Mouse (Mus musculus) kidney, adult 9 months (tissue): ENCODE results near the gene 2200002D01Rik.

ENCODE experiments used
- DNase-seq: peaks from one replicate; pipeline ENCODE4 v3.0.0; 2022

Gene 2200002D01Rik

DNA sequence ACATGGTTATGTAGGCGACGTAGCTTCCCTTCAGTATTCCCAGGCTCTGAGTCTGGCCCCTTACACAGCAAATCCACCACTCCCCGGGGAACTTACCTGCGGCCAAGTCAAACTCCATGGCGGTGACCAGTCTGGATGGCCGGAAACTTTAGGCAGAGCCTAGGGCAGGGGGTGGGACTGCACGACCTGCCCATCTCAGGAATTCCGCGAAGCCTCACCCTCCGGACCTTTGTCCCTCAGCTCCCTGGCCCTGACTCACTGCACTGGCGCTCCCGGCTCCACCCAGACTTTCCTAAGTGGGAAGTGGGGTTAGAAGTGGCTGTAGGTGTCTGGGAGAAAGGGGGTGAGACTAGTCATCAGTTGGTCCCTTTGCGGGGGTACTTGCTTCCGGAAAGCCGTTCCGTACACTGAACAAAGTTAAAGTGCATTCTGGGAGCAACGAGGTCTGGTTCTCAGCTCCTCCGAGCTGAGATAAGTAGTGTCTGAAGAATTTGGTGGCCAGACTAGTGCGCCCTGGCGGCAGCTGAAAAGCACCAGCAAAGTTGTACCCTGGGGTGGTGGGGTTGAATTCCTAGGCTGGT lies at the start of gene 2200002D01Rik:
Gene 2200002D01Rik (minus strand): TSS at position 206 of the 581 bp plus-strand sequence.
- DNase-seq: peak; percentile 78

DNA sequence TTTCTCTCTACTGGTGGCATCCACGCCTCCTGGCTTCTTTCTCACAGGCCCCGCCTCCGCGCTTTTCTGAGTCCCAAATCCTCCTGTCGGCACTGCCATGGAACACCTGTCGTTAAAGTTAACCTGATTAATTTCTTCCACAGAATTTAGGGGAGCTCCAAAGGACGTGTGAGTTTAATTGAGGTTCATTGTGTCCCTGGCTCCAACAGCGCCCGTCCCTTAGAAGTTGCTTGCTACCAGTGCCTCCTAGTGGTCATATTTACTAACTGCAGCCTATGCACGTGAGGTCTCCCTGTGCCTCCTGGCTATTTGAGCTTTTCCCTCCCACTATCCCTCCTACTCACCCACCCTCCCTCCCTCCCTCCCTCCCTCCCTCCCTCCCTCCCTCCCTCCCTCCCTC lies 48.7 kb upstream of the 2200002D01Rik start:
- peak; percentile 84 for DNase-seq

DNA sequence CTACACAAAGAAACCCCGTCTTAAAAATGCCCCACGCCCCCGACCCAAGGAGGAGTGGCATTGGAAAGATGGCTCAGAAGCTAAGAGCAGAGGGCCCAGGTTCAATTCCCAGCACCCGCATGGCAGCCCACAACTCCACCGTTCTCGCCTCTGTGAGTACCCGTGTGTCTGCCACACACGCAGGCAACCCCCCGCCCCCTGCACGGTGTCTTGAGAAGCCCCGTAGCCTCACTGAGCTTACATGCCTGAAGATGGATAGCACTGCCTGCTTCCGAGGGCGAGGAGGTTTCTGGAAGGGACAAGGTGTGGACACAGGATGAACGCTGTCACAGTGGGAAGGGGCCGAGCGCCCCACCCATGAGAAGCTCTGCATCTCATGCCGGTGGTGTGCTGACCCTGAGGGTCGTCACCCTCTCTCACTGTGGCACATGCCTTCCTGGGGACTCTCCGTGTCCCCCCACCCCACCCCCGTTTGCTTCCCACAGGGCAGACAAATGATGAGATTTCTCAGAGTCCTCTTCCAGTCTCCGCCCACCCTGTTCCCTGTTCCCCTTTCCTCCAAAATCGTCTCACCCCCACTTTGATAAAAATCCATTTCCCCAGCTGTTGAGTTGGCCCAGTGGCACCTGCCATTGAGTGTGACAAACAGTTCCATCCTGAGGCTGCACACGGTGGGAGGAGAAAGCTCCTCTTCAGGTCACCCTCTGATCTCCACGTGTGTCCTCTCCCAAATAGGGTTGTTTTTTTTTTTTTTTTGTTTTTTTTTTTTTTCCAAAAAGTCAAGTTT lies 47.8 kb upstream of the 2200002D01Rik start:
- DNase-seq: no peak

DNA sequence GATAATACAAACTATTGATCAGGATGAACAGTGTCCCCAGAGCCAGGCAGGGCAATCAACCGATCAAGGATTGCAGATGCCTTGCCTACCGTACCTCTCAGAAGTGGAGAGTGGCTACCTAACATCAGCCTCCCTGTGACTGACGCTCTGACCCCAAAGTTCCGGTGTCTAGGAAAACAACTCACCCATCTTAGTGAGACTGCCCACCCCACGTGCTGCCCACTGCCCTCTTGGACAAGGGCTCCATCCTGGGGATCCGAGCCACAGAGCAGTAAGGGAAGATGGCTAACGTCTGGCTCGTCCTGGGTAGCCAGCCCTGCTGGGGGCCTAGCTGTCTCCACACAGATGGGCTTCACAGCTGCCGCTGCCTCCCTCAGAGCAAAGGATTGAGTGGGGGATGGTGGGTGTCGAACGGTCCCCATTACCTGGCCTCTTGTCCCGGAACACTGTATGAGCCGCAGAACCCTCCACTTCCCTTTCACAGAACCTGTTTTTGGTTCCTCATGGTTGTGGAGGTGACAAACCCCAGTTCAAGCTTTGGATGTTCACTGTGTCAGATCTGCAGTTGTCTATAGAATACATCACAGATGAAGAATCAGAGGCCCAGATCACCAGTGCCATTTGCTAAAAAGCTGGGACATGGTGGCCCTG lies 46.0 kb upstream of the 2200002D01Rik start:
- no peak for DNase-seq

DNA sequence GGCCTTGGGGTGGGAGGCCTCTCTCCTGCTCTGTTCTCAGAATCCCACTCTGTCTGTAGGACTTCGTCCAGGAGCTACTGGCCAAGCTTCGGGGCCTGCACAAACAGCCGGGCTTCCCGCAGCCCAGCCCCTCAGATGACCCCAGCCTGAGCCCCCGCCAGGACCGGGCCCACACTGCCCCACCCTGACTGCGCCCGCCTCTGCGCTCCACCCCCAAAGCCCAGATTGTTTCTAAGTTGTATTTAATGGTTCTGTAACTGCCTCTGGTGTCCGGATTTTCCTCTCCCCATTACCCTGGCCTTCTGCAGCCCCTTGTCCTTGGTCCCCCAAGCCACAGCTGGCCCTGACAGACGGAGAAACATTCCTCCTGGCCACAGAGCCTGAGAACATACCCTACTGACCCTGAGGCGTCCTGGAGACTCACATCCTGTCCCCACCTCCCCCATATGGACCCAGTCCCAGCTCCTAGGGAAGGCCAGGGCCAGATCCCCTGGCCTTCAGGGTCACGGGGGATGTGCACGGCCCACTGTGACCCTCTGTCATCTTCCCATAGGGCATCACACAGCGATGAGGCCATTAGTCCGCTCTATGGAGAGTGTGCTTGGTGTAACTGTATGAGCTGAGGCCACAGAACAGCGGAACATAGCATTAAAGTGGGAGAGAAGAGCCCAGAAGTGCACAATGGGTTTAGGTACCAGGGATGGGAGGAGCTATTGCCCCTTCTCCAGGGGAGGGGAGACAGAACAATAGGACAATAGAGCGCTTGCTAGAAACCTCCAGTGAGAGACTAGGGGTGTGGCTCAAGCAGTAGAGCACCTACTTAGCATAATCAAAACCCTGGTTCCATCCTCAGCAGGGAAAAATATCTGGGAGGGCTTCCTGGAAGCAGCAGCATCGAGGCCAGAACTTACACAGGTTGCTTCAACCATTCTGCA lies 45.1 kb upstream of the 2200002D01Rik start:
- DNase-seq: peak; percentile 55

DNA sequence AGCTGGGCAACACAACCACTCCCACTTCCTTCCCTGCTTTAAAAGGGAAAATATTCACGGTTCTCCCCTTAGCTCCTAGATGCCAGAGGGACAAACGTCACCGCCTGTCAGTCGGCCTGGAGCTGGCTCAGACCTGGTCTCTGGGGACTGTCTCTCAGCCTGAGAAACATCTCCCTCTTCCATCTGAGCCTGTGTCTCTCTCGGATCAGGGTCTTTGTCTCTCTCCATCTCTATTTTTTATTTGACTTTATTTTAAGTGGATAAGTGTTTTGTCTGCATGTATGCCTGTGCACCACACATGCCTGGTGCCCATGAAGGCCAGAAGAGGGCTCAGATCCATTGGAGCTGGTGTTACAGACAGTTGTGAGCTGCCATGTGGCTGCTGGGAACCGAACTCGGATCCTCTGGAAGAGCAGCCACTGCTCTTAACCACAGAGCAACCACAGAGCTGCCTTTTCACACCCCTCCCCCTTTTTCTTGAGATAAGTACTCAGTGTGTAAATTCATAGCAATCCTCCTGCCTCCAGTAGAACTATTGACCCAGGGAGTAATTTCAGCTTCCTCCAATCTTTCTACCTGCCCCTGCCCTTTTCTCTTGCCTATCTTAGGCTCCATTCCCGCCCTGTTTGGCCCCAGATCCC lies 44.3 kb upstream of the 2200002D01Rik start:
- no peak for DNase-seq

DNA sequence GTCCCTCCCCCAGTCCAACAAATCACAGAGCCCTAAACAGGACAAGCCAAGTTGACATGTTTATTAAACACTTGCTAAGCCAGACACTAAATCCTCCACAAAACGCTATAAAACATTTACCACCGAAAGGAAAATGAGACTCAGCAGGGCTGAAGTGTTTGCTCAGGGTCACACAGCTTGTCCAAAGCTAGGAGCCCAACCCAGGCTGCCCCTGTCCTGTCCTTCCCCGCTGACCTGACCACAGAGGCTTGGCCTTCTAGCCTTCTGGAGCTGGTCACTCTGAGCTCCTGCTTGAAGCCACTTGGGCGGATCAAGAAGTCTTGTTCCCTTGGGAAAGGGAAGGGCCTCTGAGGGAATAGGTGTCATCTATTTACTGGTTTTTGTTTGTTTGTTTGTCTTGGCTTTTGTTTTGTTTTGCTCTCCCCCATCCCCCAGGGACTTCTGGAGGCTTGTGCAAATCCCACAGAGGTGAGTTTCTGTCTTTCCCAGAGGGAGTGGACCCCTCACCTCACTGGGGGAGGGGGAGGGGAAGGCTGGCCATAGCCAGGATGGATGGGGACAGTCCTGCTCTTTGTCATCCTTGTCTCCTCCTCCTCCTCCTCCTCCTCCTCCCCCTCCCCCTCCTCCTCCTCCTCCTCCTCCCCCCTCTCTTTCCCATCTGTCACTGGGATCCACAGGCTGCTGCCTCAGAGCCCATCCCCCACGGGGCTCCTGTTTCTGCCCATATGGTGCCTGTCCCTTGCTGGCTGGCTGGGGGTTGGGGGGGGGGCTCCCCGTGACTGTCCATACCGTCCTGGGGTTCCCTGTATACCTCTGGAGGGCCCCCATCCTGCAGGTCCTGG lies 43.6 kb upstream of the 2200002D01Rik start:
- DNase-seq: no peak

DNA sequence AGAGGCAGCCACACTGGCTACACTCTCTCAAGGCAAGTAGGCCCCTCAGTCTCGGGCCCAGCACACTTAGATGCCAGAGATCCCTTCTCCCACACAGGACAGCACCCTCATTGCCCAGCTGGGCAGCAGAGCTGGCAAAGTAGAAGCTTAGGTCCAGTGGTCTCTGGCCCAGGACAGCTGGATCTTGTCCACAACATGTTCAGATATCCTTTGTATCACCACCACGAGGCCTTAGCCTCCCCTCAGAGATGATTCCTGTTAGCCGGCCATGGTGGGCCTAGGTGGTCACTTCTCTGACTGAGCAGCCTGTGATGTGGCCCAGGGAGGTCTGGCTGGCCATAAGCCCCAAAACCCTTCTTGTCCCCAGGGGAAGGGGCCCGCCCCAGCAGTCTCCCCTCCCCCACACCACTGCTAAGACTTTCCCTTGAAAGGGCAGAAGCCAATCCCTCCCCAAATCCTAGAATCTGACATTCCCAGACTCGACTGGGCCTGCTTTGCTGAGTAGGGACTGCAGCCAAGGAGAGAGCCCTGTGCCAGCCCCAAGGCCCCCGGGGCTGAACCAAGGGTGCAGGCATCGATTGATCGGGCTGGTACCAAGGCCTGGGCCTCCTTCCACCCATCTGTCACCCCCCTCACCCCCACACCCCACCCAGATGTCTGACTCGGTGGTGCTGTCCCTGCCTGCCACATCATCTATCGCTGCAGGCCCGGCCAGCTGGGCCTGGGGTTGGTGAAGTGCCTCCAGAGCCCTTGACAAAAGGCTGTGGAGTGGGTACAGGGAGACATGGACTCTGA lies 42.6 kb upstream of the 2200002D01Rik start:
- DNase-seq: no peak

DNA sequence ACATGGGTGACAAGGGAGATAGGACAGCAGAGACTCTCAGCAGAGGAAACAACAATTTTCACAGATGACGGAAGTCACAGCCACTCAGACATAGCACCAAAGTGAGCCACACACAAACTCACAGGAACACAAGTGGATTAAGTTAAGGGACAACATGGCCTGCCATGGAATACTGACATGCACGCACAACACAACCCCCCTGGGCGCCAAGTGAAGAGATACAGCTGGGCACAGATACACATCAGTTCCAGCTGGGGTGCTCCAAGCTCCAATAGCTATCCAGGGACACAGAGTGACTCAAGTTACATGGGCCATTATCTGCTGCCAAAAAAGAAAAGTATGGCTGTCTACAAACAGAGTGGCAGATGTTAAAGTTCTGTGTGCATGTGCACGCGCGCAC lies 41.6 kb upstream of the 2200002D01Rik start:
- no peak for DNase-seq

DNA sequence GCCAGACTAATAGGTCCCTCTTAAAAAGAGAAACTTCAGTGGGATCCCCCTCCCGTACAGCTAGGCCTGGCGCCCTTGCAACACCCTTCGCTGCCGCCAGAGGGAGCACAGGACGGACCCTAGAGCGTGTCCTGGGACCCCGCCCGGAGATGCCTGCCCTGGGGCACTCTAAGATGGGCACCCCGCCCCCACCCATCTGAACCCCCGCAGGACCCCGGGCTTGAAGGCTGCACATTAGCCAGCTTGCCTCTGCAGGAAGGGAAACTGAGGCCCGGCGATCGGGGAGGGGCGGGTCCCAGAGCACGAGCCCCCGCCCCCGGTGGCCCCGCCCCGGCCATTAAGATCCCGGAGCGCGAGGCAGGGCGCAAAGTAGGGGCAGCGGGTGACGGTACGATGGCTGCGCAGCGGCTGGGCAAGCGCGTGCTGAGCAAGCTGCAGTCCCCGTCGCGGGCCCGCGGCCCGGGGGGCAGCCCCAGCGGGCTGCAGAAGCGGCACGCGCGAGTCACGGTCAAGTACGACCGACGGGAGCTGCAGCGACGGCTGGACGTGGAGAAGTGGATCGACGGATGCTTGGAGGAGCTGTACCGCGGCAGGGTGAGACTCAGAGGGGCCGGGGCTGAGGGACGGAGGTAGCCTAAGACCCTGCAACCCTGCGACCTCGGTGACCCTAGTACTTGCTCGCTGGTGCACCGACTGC lies 40.8 kb upstream of the 2200002D01Rik start, which contains the start of gene Ppp1r14a:
Gene Ppp1r14a (plus strand): TSS at position 367 of the 697 bp plus-strand sequence.
- DNase-seq: peak; percentile 68

DNA sequence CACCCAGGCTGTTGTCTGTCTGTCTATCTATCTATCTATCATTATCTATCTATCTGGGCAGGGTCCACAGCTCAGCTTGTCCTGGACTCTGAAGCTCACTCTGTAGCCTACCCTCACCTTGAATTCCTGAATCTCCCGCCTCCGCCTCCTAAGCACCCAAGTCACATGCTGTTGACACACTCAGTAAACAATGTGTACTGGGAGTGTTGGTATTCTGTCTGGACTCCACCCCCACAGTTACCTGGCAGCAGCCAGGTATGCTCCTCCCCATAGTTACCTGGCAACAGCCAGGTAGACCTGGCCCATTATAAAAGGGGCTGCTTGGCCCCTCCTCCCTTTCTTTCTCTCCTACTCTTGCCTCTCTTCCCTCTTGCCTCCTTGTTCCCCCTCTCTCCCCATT lies 39.8 kb upstream of the 2200002D01Rik start:
- DNase-seq: peak; percentile 34

DNA sequence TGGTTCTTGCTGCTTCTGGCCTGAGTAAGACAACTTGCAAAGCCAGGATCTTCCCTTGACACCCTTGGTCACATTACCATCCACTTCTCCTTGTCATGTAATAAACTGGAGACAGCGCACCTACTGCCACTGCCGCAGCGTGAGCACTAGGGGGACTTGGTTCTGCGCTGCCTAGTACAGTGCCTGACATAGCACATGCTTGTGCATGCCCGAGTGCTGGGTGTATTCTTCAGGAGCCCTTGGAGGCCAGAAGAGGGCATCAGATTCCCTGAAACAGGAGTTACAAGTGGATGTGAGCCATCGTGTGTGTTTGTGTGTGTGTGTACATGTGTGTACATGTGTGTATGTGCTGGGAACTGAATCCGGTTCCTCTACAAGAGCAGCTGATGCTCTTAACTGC lies 39.2 kb upstream of the 2200002D01Rik start:
- no peak for DNase-seq

DNA sequence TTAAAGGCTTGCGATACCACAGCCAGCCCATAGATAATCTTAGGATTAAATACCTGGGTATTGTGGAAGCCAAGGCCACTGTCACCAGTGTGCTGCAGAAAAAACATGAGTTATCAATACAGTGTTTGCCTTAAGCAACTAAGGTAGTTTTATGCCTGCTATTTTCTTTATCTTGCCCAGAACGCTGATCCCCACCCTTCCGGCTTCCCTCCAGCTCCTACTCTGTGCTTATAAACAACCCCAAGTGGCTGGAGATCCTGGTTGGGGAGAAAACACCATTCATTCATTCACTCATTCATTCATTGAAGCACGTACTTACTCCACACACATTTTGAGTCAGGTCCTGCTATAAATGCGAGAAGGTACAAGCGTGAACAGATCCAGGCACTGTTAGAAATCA lies 36.3 kb upstream of the 2200002D01Rik start:
- no peak for DNase-seq

DNA sequence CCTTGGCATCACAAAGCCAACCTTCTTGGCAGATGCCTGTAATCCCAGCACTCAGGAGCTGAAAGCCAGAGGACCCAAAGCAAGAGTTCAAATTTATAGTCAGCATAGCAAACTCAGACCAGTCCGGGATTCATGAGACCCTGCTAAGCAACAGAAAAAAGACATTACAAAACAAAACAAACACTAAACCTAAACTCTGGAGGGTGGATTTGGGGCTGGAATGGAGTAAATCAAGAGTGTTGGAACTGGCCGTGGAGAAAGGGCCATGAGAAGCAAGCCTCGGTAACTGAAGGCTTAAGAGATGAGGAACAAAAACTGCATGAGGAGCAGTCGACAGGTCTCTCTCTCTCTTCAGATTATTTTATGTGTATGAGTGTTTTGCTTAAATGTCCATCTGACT lies 35.6 kb upstream of the 2200002D01Rik start:
- DNase-seq: no peak

DNA sequence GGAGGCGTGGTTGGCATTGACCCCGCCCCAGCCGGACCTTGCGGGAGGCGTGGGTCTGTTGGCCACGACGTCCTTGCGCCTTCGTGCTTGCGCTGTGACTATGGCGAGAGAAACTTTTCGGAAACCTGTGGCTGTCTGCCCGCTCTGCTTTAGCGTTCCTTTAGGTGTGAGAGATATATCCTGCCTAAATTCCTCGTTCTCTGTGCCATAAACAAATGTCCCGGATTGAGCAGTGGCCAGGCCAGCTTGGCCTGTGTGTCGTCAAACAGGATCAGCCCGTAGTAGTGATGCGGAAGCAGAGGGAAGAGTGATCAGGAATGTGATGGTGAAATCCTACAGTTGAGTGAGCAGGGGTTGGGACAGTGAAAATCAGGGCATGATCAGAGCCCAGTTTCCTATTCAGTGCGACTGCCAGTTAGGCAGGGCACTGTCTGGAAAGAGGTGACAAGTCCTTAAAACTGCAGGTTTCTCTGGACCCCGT lies 33.8 kb upstream of the 2200002D01Rik start:
- no peak for DNase-seq

DNA sequence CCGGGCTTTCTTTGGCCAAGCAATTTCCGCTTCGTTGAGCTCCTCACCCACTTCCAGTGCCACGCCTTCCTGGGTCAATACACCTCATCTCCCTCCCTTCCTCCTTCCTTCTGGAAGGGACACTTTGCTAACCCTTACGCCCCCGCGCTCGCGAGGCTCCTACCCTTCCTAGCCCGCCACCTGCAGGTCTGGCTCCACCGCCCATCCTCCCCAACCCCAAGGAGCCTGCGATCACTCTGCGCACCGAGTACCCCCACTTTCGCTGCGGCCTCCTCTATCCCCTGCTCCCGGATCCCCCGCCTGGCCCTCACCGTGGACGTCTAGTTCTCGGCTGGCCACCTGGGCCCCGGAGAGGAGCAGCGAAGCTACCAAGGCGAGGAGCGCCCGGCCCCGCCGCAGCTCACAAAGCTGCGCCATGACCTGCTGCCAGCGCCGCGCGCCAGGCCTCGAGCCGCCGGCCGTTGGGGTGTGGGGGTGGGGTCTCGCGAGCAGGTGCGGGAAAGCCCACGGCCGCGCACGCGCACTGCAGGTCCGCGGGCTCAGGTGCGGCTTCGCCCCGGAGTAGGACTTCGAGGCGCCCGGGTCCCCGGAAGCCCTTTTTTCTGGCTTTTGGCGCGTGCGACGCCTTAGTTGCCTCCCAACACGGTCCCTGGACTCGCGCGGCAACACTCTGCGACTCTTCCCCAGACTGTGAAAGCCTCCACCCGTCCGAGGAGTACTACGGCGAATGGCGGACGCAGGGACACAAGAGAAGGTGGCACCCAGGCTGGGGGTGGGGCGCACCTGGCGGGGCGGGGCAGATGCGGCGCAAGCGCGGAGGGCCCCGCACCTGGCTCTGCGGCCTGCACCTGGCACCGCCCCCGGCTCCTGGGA lies 33.2 kb upstream of the 2200002D01Rik start, which contains the start of gene Spint2:
Gene Spint2 (minus strand): TSS at position 712 of the 873 bp plus-strand sequence.
- peak; percentile 95 for DNase-seq

DNA sequence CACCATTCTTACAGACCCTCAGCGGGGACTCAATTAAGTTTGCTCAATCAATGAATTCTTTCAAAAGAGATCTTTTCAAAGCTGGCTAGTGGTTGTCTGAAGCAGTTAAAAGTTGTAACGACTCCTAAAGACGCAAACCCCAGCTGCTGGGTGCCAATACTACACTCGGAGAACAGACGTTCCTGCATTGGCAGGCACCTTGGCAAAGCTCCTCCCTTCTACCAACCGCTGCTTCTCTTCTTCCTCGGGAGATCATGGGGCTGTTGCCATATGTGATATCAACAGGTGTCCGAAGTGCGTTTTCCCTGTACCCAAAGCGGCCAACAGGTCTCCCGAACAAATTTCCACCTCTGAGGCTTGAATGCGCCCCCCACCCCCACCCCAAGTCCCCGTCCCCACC lies 32.5 kb upstream of the 2200002D01Rik start:
- DNase-seq: peak; percentile 54

DNA sequence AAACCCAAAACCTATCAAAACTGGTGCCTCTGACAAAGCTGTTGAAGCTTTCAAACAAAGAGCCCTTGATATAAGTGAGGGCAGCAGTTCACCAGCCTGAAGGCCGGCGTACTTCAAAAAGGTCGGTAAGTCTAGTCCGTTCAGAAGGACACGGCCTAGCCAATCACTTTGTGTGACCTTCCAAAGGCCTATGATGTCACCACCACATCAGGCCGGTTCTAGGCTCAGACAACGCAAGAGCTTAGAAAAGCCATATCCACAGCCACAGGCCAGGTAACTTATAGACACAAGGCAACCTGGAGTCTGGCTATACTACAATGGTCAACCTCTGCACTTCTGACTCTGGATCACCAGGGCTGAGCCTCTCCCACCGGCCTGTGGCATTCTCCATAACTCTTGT lies 31.7 kb upstream of the 2200002D01Rik start:
- peak; percentile 49 for DNase-seq

DNA sequence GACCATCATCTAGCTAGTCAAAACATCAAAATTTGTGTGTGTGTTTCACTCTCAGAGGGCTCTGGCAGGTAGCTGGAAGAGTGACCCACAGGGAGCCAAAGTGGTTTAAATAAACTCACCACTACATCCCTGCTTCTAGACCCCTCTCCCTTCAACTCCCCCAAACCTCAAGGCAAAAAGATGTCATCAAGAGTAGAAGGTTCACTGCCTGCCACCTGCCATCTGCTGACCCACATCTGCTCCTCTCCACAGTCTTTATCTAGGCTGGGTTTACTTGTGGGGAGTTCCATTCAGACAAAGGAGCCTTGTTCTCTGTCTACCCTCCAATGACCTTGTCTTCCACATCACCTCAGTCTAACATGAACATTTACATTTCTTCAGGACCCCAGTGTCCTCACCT lies 31.0 kb upstream of the 2200002D01Rik start:
- no peak for DNase-seq
